Mouse (Mus musculus): ENCODE results near the gene Zmpste24.

- TF ChIP-seq CTCF (IDR thresholded peaks at IDR 0.05; ENCODE audit: low read depth): no peak
- peak; percentile 95 for TF ChIP-seq EP300 (IDR thresholded peaks at IDR 0.05; ENCODE audit: low read depth)
Observed at GRCm38 (mm10) chr4:121014594-121015267, 83.3 kb downstream of the Zmpste24 start.

Data from liver, postnatal 0 days (tissue).